Mouse (Mus musculus): ENCODE measurements at regions not wholly inside any gene's neighbourhood (a gene's known extent, or its start where the extent isn't known, plus 50 kb on each side); places are given as distances from the start of the nearest gene placed in this dataset.

DNA sequence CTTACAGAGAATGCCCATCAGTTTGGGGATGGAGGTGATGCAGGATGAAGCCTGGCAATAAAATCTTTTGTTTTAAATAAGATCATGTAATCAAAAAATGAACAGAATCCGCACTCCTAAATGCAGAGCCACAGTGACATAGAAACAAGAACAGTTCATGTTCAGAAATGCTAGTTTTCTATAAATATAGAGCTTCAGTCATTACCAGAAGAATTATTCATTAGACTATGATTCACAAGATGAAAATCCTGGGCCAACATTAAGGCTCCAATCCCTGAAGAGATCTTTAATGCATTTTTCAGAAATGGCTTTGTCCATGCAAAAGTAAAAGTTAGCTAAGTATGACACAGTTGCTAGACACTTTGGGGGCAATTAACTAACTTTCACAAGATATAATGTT is 209.6 kb upstream of the Fshr start:
- no peak for TF ChIP-seq POLR2A (IDR thresholded peaks at IDR 0.05; ENCODE audit: insufficient read length, low read depth)
- TF ChIP-seq TCF12 (IDR thresholded peaks at IDR 0.05; ENCODE audit: insufficient read depth, poor library complexity, severe bottlenecking): no peak
- no peak for TF ChIP-seq MYOG (IDR thresholded peaks at IDR 0.05; ENCODE audit: control insufficient read depth in 1 of 3, insufficient read depth in 1 of 3, insufficient read length in 2 of 3, low read depth in 2 of 3)
- no peak for TF ChIP-seq E2F4 (IDR thresholded peaks at IDR 0.05; ENCODE audit: insufficient read depth)
- TF ChIP-seq POLR2AphosphoS2 (IDR thresholded peaks at IDR 0.05; ENCODE audit: insufficient read length, low read depth): no peak
- TF ChIP-seq USF1 (IDR thresholded peaks at IDR 0.05; ENCODE audit: low read depth): no peak
- no peak for TF ChIP-seq MAX (IDR thresholded peaks at IDR 0.05; ENCODE audit: low read depth)
- TF ChIP-seq MYOD1 (IDR thresholded peaks at IDR 0.05; ENCODE audit: control insufficient read depth in 1 of 3, insufficient read length in 2 of 3, low read depth in 2 of 3): no peak
- TF ChIP-seq REST (IDR thresholded peaks at IDR 0.05; ENCODE audit: insufficient read depth, insufficient read length): no peak
- TF ChIP-seq CEBPB (IDR thresholded peaks at IDR 0.05; ENCODE audit: insufficient read depth, poor library complexity, severe bottlenecking): no peak
